Mouse (Mus musculus) brain, embryonic 14.5 days (tissue): ENCODE results near the gene Crybb2.

Experiments
- CTCF ChIP-seq: fragments of 200-500 bp; IDR thresholded peaks from 2 replicates; pipeline ENCODE4 v1.5.1; 2012; ENCODE audit warnings: inconsistent platforms, mild to moderate bottlenecking, moderate library complexity, borderline replicate concordance; ENCODE audit not compliant: insufficient read depth, insufficient read length; ENCODE audit errors: extremely low read depth
- POLR2A ChIP-seq: fragments of 200-500 bp; IDR thresholded peaks from 2 replicates; pipeline ENCODE4 v1.6.1; 2012; ENCODE audit warnings: mild to moderate bottlenecking, inconsistent platforms, borderline replicate concordance; ENCODE audit not compliant: poor library complexity, insufficient read depth, insufficient read length, severe bottlenecking; ENCODE audit errors: extremely low read depth

DNA sequence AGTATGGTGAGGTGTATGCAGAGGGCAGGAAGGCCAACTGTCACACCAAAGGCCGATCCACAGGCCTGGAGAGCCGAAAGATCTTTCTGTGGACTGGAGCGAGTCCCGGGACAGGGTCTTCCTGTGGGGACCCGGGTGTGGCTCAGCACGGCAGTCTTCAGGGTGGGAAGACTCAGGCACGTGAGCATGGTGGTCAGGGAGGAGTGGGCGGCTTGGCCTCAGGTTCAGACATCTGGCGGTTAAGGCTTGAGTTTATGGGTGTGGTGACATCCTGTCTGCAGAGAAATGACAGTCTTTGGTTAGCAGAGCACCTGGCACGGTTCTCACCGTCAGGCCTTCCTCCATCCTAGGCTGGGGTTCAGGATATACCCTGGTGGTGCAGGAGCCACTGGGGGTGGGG lies 20.8 kb upstream of the Crybb2 start:
- no peak for TF ChIP-seq CTCF
- TF ChIP-seq POLR2A = no peak
